Mouse (Mus musculus): ENCODE data around the gene Stk24. TPM values are rescaled to one million over a fixed set of nuclear protein-coding genes. Genes with fewer than 3 reads are reported as not detected.
A peak's percentile ranks its signal among the peaks of the same experiment; 100 is the strongest.

The Stk24 gene
- polyA plus RNA-seq, 1 experiment = 29.8 TPM

- no peak overlapping the region for H3K4me3 ChIP-seq (ENCODE audit: insufficient read depth, poor library complexity, severe bottlenecking)
- no peak overlapping the region for H3ac ChIP-seq (ENCODE audit: control insufficient read depth, insufficient read length, low read depth)
- TF ChIP-seq CTCF (IDR thresholded peaks at IDR 0.05; ENCODE audit: control insufficient read depth, insufficient read depth, insufficient read length) (no peak), USF1 (IDR thresholded peaks at IDR 0.05; ENCODE audit: low read depth) (no peak), FOSL1 (IDR thresholded peaks at IDR 0.05; ENCODE audit: insufficient read depth, low read length, poor library complexity, severe bottlenecking) (no peak), MYOD1 (IDR thresholded peaks at IDR 0.05; ENCODE audit: control insufficient read depth, insufficient read length, low read depth) (no peak), MYOG (IDR thresholded peaks at IDR 0.05; ENCODE audit: control insufficient read depth, extremely low read depth, insufficient read length) (no peak), MAX (IDR thresholded peaks at IDR 0.05) (no peak), CEBPB (IDR thresholded peaks at IDR 0.05; ENCODE audit: low read depth) (no peak)
- H3K79me2 ChIP-seq (ENCODE audit: control insufficient read depth, insufficient read depth) = no peaks in the 10 kb centered on the region
- H3K27me3 ChIP-seq (ENCODE audit: control insufficient read depth, insufficient read depth, insufficient read length) = no peaks in the 10 kb centered on the region
- H3K36me3 ChIP-seq (ENCODE audit: control insufficient read depth, insufficient read depth) = peaks cover 37% of the 10 kb centered on the region
- no peaks in the 10 kb centered on the region for H3K79me3 ChIP-seq (ENCODE audit: low read depth)
These were observed 131.5 kb downstream of the Stk24 start for GRCm38 (mm10) chr14:121248346-121248745.

DNA sequence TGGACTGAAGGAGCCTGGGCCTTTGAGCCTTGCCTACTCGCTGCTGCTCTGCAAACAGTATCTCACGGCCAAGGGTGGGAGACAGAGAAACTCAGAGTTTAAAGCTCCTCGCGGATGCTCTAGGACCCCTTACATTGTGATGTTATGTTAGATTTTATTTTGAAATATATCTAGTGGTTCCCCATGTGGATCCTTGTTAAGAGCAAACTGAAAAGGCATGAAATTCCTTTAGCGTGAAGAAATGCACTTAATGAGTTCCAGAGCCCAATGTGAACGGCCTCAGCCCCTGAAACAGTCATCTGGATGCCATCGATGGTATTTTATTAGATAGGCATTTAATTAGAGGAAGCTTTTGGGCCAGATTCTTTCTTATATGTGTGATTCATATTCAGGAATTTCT lies 132.5 kb downstream of the Stk24 start:
- Histone ChIP-seq H3K27me3 (ENCODE audit: control insufficient read depth, insufficient read depth, insufficient read length) (no peaks in the 10 kb centered on the region), H3K4me3 (ENCODE audit: insufficient read depth, poor library complexity, severe bottlenecking) (no peak overlapping the region), H3K36me3 (ENCODE audit: control insufficient read depth, insufficient read depth) (peaks cover 41% of the 10 kb centered on the region), H3ac (ENCODE audit: control insufficient read depth, insufficient read length, low read depth) (no peak overlapping the region), H3K79me2 (ENCODE audit: control insufficient read depth, insufficient read depth) (no peaks in the 10 kb centered on the region), H3K79me3 (ENCODE audit: low read depth) (no peaks in the 10 kb centered on the region)
- TF ChIP-seq CEBPB (IDR thresholded peaks at IDR 0.05; ENCODE audit: low read depth) = no peak
- TF ChIP-seq USF1 (IDR thresholded peaks at IDR 0.05; ENCODE audit: low read depth) = no peak
- TF ChIP-seq CTCF (IDR thresholded peaks at IDR 0.05; ENCODE audit: control insufficient read depth, insufficient read depth, insufficient read length) = no peak
- no peak for TF ChIP-seq FOSL1 (IDR thresholded peaks at IDR 0.05; ENCODE audit: insufficient read depth, low read length, poor library complexity, severe bottlenecking)
- no peak for TF ChIP-seq MYOD1 (IDR thresholded peaks at IDR 0.05; ENCODE audit: control insufficient read depth, insufficient read length, low read depth)
- no peak for TF ChIP-seq MAX (IDR thresholded peaks at IDR 0.05)
- no peak for TF ChIP-seq MYOG (IDR thresholded peaks at IDR 0.05; ENCODE audit: control insufficient read depth, extremely low read depth, insufficient read length)

DNA sequence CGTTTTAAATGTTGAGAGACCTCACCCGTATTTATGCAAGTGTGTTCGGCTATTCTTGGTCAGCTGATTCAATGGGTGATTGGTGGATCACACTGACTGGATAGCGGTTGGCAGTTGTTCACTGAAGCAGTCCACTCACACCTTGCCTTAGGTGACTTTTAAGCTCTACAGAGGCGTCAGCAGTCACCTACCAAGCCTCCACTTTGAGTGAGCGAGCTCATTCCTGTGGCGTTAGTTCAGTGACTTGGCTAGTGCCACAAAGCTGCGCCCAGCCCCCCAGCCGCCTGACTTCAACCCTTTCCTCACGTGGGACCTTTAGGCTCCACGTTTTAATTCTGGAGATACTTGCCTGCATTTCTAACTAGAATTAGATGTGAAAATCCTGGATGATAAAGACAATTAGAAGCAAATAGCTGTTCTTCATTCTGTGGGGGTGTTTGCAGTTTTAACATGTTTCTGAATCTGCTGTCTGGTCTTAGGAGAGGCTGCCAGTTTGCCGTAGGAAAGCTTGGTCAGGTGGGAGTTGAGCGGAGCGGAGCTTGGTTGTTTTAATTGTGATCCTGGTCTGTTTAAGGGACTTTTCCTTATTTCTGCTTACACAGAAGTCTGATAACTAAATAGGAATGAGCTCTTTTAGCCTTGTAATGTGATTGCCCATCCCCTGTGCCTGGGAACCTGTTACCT lies 133.6 kb downstream of the Stk24 start:
- no peaks in the 10 kb centered on the region for H3K27me3 ChIP-seq (ENCODE audit: control insufficient read depth, insufficient read depth, insufficient read length)
- no peaks in the 10 kb centered on the region for H3K79me3 ChIP-seq (ENCODE audit: low read depth)
- peaks cover 42% of the 10 kb centered on the region for H3K36me3 ChIP-seq (ENCODE audit: control insufficient read depth, insufficient read depth)
- no peak overlapping the region for H3ac ChIP-seq (ENCODE audit: control insufficient read depth, insufficient read length, low read depth)
- H3K79me2 ChIP-seq (ENCODE audit: control insufficient read depth, insufficient read depth) = no peaks in the 10 kb centered on the region
- no peak overlapping the region for H3K4me3 ChIP-seq (ENCODE audit: insufficient read depth, poor library complexity, severe bottlenecking)
- TF ChIP-seq MYOG (IDR thresholded peaks at IDR 0.05; ENCODE audit: control insufficient read depth, extremely low read depth, insufficient read length) = no peak

DNA sequence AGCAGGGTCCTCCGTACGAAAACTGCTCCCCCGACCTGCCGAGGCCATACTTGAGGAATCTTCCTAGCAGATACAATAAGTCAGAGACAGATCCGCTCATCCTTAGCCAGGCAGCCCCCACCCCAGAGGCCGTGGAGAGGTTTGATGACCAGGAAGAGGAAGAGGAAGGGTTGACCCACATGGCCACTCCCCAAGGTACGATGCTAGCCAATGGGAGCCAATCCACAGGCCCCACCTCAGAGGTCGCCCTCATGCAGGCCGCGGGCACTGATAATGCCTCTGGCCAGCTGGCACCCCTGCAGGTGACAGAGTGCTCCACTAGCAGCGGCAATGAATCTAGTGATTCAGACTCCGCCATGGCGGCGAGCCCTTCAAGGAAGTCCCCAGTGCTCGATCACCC lies 135.7 kb downstream of the Stk24 start:
- H3K4me3 ChIP-seq (ENCODE audit: insufficient read depth, poor library complexity, severe bottlenecking) = no peak overlapping the region
- H3K36me3 ChIP-seq (ENCODE audit: control insufficient read depth, insufficient read depth) = peaks cover 59% of the 10 kb centered on the region

GRCm38 (mm10) chr14:121239386-121239785 lies 140.4 kb downstream of the Stk24 start:
- H3K79me3 ChIP-seq (ENCODE audit: low read depth) = no peaks in the 10 kb centered on the region
- H3K27me3 ChIP-seq (ENCODE audit: control insufficient read depth, insufficient read depth, insufficient read length) = no peaks in the 10 kb centered on the region
- H3K36me3 ChIP-seq (ENCODE audit: control insufficient read depth, insufficient read depth) = peaks cover 70% of the 10 kb centered on the region
- H3K4me3 ChIP-seq (ENCODE audit: insufficient read depth, poor library complexity, severe bottlenecking) = no peak overlapping the region
- TF ChIP-seq CEBPB (IDR thresholded peaks at IDR 0.05; ENCODE audit: low read depth) (peak; percentile 89), USF1 (IDR thresholded peaks at IDR 0.05; ENCODE audit: low read depth) (no peak)
- no peaks in the 10 kb centered on the region for H3K79me2 ChIP-seq (ENCODE audit: control insufficient read depth, insufficient read depth)
- no peak overlapping the region for H3ac ChIP-seq (ENCODE audit: control insufficient read depth, insufficient read length, low read depth)

More for the DNA sequence above, 135.7 kb downstream of the Stk24 start:
- no peak overlapping the region for H3ac ChIP-seq (ENCODE audit: control insufficient read depth, insufficient read length, low read depth)
- TF ChIP-seq MAX (IDR thresholded peaks at IDR 0.05) = no peak
- no peak for TF ChIP-seq USF1 (IDR thresholded peaks at IDR 0.05; ENCODE audit: low read depth)
- TF ChIP-seq MYOD1 (IDR thresholded peaks at IDR 0.05; ENCODE audit: control insufficient read depth, insufficient read length, low read depth) = no peak
- no peak for TF ChIP-seq CEBPB (IDR thresholded peaks at IDR 0.05; ENCODE audit: low read depth)
- TF ChIP-seq CTCF (IDR thresholded peaks at IDR 0.05; ENCODE audit: control insufficient read depth, insufficient read depth, insufficient read length) = no peak
- TF ChIP-seq FOSL1 (IDR thresholded peaks at IDR 0.05; ENCODE audit: insufficient read depth, low read length, poor library complexity, severe bottlenecking) = no peak
- no peak for TF ChIP-seq MYOG (IDR thresholded peaks at IDR 0.05; ENCODE audit: control insufficient read depth, extremely low read depth, insufficient read length)
- no peaks in the 10 kb centered on the region for H3K79me2 ChIP-seq (ENCODE audit: control insufficient read depth, insufficient read depth)
- no peaks in the 10 kb centered on the region for H3K79me3 ChIP-seq (ENCODE audit: low read depth)
- no peaks in the 10 kb centered on the region for H3K27me3 ChIP-seq (ENCODE audit: control insufficient read depth, insufficient read depth, insufficient read length)

DNA sequence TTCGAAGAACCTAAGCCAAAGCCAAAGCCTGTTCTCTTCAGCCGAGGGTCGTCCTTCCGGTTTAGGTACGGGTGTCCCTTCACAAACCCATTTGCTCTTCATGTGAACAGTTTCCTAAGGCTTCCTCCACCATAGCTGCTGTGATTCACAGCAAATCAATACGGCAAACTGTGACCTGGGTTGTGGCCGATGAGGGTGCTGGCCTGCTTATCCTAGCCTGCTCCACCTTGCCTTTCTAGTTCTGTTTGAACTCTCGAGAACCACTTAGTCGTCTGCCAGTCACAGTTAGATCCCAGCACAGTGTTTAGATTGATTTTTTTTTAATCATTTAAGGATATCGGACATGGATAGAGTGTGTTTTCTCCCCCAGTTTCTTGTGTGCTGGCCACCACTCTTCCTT lies 141.1 kb downstream of the Stk24 start:
- Histone ChIP-seq H3K4me3 (ENCODE audit: insufficient read depth, poor library complexity, severe bottlenecking) (no peak overlapping the region), H3K27me3 (ENCODE audit: control insufficient read depth, insufficient read depth, insufficient read length) (no peaks in the 10 kb centered on the region), H3K79me2 (ENCODE audit: control insufficient read depth, insufficient read depth) (no peaks in the 10 kb centered on the region), H3K79me3 (ENCODE audit: low read depth) (no peaks in the 10 kb centered on the region), H3K36me3 (ENCODE audit: control insufficient read depth, insufficient read depth) (peaks cover 67% of the 10 kb centered on the region), H3ac (ENCODE audit: control insufficient read depth, insufficient read length, low read depth) (no peak overlapping the region)
- TF ChIP-seq CTCF (IDR thresholded peaks at IDR 0.05; ENCODE audit: control insufficient read depth, insufficient read depth, insufficient read length) (no peak), FOSL1 (IDR thresholded peaks at IDR 0.05; ENCODE audit: insufficient read depth, low read length, poor library complexity, severe bottlenecking) (no peak), MYOG (IDR thresholded peaks at IDR 0.05; ENCODE audit: control insufficient read depth, extremely low read depth, insufficient read length) (no peak), USF1 (IDR thresholded peaks at IDR 0.05; ENCODE audit: low read depth) (no peak), MYOD1 (IDR thresholded peaks at IDR 0.05; ENCODE audit: control insufficient read depth, insufficient read length, low read depth) (no peak), CEBPB (IDR thresholded peaks at IDR 0.05; ENCODE audit: low read depth) (no peak)

All from C2C12 (cell line).